In genomic region chr13:16715296-16715960, GRCm38 (mm10) we compare ENCODE assay signal across 12 mouse cellular contexts.
A peak's percentile ranks its signal among the peaks of the same experiment; 100 is the strongest.
DNase-seq lines count a peak whose midpoint lies in the region; ATAC-seq and TF ChIP-seq lines count a peak whose summit lies in the region.
"Had no signal": no experiment of that assay in that cellular context is flagged by ENCODE, and none has a peak within 500 bp of the region (broad histone marks: within the 10 kb centered on the region; RNA-seq: fewer than 3 reads in every experiment).

No protein-coding gene starts in this region.

- ATAC-seq in heart, embryonic 13.5 days (ENCODE audit: extremely low read depth, insufficient number of reproducible peaks, low FRiP score, low TSS enrichment) = 0 out of 2 replicates have a peak, but pooled peaks have one; percentile 61
- ATAC-seq in neural tube, embryonic 15.5 days (ENCODE audit: low FRiP score) = no peak

- no peaks in the 10 kb centered on the region for H3K79me3 ChIP-seq in C2C12 (ENCODE audit: low read depth)

- 0 out of 2 replicates have a peak overlapping the region, but pooled peaks have one; percentile 53 for H3K9ac ChIP-seq in heart, embryonic 13.5 days
- no peak overlapping the region for H3K9ac ChIP-seq in neural tube, embryonic 15.5 days (replicated peaks)
- H3K9ac ChIP-seq: neural tube, embryonic 12.5 days had no signal

- no peak overlapping the region for H3ac ChIP-seq in C2C12 (ENCODE audit: control insufficient read depth, insufficient read length, low read depth)

- H3K4me3 ChIP-seq in C2C12 (ENCODE audit: insufficient read depth, poor library complexity, severe bottlenecking) = no peak overlapping the region
- no peak overlapping the region for H3K4me3 ChIP-seq in heart, embryonic 13.5 days
- no peak overlapping the region for H3K4me3 ChIP-seq in neural tube, embryonic 15.5 days (replicated peaks)
- H3K4me3 ChIP-seq: neural tube, embryonic 12.5 days had no signal

- H3K4me2 ChIP-seq in heart, embryonic 13.5 days = peak overlapping the region; percentile 31; the same call in 1 of the 2 replicates
- no peak overlapping the region for H3K4me2 ChIP-seq in neural tube, embryonic 15.5 days
- H3K4me2 ChIP-seq: neural tube, embryonic 12.5 days had no signal

- no peaks in the 10 kb centered on the region for H3K9me3 ChIP-seq in heart, embryonic 13.5 days
- H3K9me3 ChIP-seq in neural tube, embryonic 15.5 days (replicated peaks) = no peaks in the 10 kb centered on the region
- H3K9me3 ChIP-seq: neural tube, embryonic 12.5 days had no signal

- no peaks in the 10 kb centered on the region for H3K36me3 ChIP-seq in C2C12 (ENCODE audit: control insufficient read depth, insufficient read depth)
- no peaks in the 10 kb centered on the region for H3K36me3 ChIP-seq in heart, embryonic 13.5 days
- H3K36me3 ChIP-seq in neural tube, embryonic 15.5 days = no peaks in the 10 kb centered on the region
- H3K36me3 ChIP-seq: neural tube, embryonic 12.5 days had no signal

- WGBS in heart, embryonic 13.5 days = 20% methylated on average over 5 of the region's 5 CpGs
- 81% methylated on average over 5 of the region's 5 CpGs for WGBS in neural tube, embryonic 15.5 days

- H3K79me2 ChIP-seq in C2C12 (ENCODE audit: control insufficient read depth, insufficient read depth) = no peaks in the 10 kb centered on the region

- no peak for TF ChIP-seq CTCF in C2C12 (IDR thresholded peaks at IDR 0.05; ENCODE audit: control insufficient read depth, insufficient read depth, insufficient read length)

- H3K27ac ChIP-seq in heart, embryonic 13.5 days (replicated peaks) = peak overlapping the region; percentile 87
- no peak overlapping the region for H3K27ac ChIP-seq in neural tube, embryonic 15.5 days (replicated peaks)
- H3K27ac ChIP-seq: macrophage; neural tube, embryonic 12.5 days had no signal

- DNase-seq in adipocyte (ENCODE audit: low spot score) = peak; percentile 78
- DNase-seq in lung, postnatal 36 days = peak; percentile 19
- no peak for DNase-seq in neural tube, embryonic 10.5 days (ENCODE audit: extremely low spot score, low spot score)
- DNase-seq in B cell, adult 2 months = no peak
- DNase-seq: cerebellum, adult 9-10 months; gastrocnemius, postnatal 36 days; kidney, adult 8-10 months had no signal

- peaks cover 35% of the 10 kb centered on the region for H3K4me1 ChIP-seq in heart, embryonic 13.5 days
- 0 out of 2 replicates have a peak, but pooled peaks cover 2% of the 10 kb centered on the region for H3K4me1 ChIP-seq in neural tube, embryonic 15.5 days
- H3K4me1 ChIP-seq: neural tube, embryonic 12.5 days had no signal

- H3K27me3 ChIP-seq in C2C12 (ENCODE audit: control insufficient read depth, insufficient read depth, insufficient read length) = no peaks in the 10 kb centered on the region
- no peaks in the 10 kb centered on the region for H3K27me3 ChIP-seq in heart, embryonic 13.5 days (replicated peaks)
- no peaks in the 10 kb centered on the region for H3K27me3 ChIP-seq in neural tube, embryonic 15.5 days (replicated peaks)
- H3K27me3 ChIP-seq: neural tube, embryonic 12.5 days had no signal

TF ChIP-seq in C2C12, 6 proteins besides CTCF, POLR2A, EP300 and RAD21:
- peak; percentile 47 for TF ChIP-seq MAX (IDR thresholded peaks at IDR 0.05)
- no peak for TF ChIP-seq MYOG (IDR thresholded peaks at IDR 0.05; ENCODE audit: control insufficient read depth, extremely low read depth, insufficient read length)
- TF ChIP-seq CEBPB (IDR thresholded peaks at IDR 0.05; ENCODE audit: low read depth) = peak; percentile 98
- TF ChIP-seq MYOD1 (IDR thresholded peaks at IDR 0.05; ENCODE audit: control insufficient read depth, insufficient read length, low read depth) = peak; percentile 75
- no peak for TF ChIP-seq USF1 (IDR thresholded peaks at IDR 0.05; ENCODE audit: low read depth)
- peak; percentile 68 for TF ChIP-seq FOSL1 (IDR thresholded peaks at IDR 0.05; ENCODE audit: insufficient read depth, low read length, poor library complexity, severe bottlenecking)

Comparison
In these comparisons a context has a peak if more than half of its experiments do, and no peak if none do; other contexts are left out.
1. DNase-seq: peak in adipocyte (single experiment) and lung, postnatal 36 days (single experiment); none in neural tube, embryonic 10.5 days (single experiment) and B cell, adult 2 months (0 of 2).